In genomic region chr13:29016145-29016651, GRCm38 (mm10) we compare ENCODE assay signal across 9 mouse cellular contexts.
DNase-seq lines count a peak whose midpoint lies in the region; ATAC-seq lines count a peak whose summit lies in the region.
"Had no signal": no experiment of that assay in that cellular context is flagged by ENCODE, and none has a peak within 500 bp of the region (broad histone marks: within the 10 kb centered on the region; RNA-seq: fewer than 3 reads in every experiment).

No protein-coding gene starts in this region.

- H3K4me2 ChIP-seq in hindbrain, embryonic 14.5 days (replicated peaks), result peak overlapping the region; percentile 48

- peak; percentile 71 for DNase-seq in Muller cell, postnatal 12 days (ENCODE audit: inconsistent ontology term)
- peak; percentile 64 to 69 for DNase-seq in cerebellum, postnatal 14 days
- peak; percentile 65 for DNase-seq in hindbrain, embryonic 14.5 days (ENCODE audit: low spot score)
- peak; percentile 38 for DNase-seq in midbrain, embryonic 10.5 days (ENCODE audit: low spot score)
- DNase-seq in ovary, postnatal 36 days (ENCODE audit: low spot score), result no peak
- no peak for DNase-seq in heart, postnatal 4 days
- no peak for DNase-seq in kidney, adult 11 months

- peak overlapping the region; percentile 29 for H3K4me3 ChIP-seq in hindbrain, embryonic 14.5 days (replicated peaks; ENCODE audit: low read length)
- H3K4me3 ChIP-seq in midbrain, embryonic 10.5 days, result peak overlapping the region; percentile 45

- H3K9me3 ChIP-seq in hindbrain, embryonic 14.5 days (ENCODE audit: control insufficient read depth, low read length), result no peaks in the 10 kb centered on the region
- no peaks in the 10 kb centered on the region for H3K9me3 ChIP-seq in midbrain, embryonic 10.5 days (replicated peaks)
- H3K9me3 ChIP-seq: G1E had no signal

- 54% methylated on average over 25 of the region's 25 CpGs for WGBS in hindbrain, embryonic 14.5 days
- 78% methylated on average over 25 of the region's 25 CpGs for WGBS in midbrain, embryonic 10.5 days

- H3K36me3 ChIP-seq in hindbrain, embryonic 14.5 days (replicated peaks; ENCODE audit: control insufficient read depth, insufficient read depth), result no peaks in the 10 kb centered on the region
- H3K36me3 ChIP-seq in midbrain, embryonic 10.5 days, result no peaks in the 10 kb centered on the region
- H3K36me3 ChIP-seq: G1E had no signal

- peaks cover 34% of the 10 kb centered on the region for H3K4me1 ChIP-seq in hindbrain, embryonic 14.5 days (replicated peaks; ENCODE audit: control insufficient read depth, insufficient read depth, low read length)
- H3K4me1 ChIP-seq in midbrain, embryonic 10.5 days, result peaks cover 38% of the 10 kb centered on the region

- peak; percentile 63 for ATAC-seq in hindbrain, embryonic 14.5 days (ENCODE audit: low FRiP score)
- ATAC-seq in erythroblast, adult 5-6 weeks (replicated peaks; ENCODE audit: low FRiP score, poor library complexity, severe bottlenecking), result no peak

- no peaks in the 10 kb centered on the region for H3K27me3 ChIP-seq in hindbrain, embryonic 14.5 days (ENCODE audit: control insufficient read depth, insufficient read depth, low read length)
- peaks cover 17% of the 10 kb centered on the region; the same call in 1 of the 2 replicates for H3K27me3 ChIP-seq in midbrain, embryonic 10.5 days (ENCODE audit: low read depth, poor library complexity, severe bottlenecking)

- H3K27ac ChIP-seq in hindbrain, embryonic 14.5 days, result peak overlapping the region; percentile 95
- H3K27ac ChIP-seq in midbrain, embryonic 10.5 days (replicated peaks), result peak overlapping the region; percentile 77

- H3K9ac ChIP-seq in hindbrain, embryonic 14.5 days, result peak overlapping the region; percentile 53

Comparison
In these comparisons a context has a peak if more than half of its experiments do, and no peak if none do; other contexts are left out.
1. DNase-seq: peak in Muller cell, postnatal 12 days (single experiment), cerebellum, postnatal 14 days (2 of 2), hindbrain, embryonic 14.5 days (single experiment) and midbrain, embryonic 10.5 days (single experiment); none in ovary, postnatal 36 days (single experiment), heart, postnatal 4 days (single experiment) and kidney, adult 11 months (single experiment).